In the genomic region with DNA sequence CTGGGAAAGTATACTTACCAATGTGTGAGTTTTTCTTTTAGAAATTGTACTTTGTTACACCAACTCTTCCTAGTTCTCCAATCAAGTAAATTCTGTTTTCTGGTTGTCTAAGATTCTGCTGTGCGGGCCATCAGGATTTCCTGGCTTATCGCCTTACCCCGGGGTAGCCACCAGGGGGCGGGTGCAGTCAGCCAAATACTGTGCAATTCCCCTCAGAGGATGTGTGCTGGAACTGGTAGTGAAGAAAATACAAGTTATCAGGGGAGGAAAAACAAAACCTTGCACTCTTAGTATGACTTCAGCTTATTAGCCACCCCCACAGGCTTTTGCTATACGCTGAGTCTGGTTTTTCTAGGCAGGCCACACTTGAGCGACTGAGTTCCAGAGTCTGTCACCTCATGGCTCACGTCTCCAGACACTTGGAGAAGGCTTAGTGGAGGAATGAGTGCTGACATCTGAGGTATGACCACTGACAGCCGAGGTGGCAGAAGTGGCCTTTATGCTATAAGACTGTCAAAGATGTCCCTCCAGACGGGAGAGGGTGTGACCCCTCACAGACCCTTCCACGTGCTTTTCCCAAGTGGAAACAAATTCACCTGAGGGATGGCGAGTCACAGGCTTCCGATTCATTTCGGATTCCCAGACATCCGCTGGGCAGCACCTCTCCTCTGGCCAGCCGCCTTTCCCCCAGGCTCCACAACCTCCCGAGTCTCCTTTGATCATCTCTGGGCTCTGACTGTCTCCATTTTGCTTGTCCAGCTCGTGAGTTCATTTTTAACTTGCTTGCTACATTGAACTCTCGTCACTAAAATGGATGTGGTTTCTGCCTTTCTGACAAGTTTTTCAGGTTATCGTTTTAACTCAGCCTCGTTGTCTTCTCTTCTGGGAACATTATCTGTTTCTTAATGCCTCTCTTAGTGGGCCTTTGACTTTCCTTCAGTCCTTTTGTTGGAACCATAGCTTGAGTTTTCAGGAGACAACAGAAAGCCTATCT, we compare ENCODE assay signal across 8 mouse cellular contexts.
DNase-seq lines count a peak whose midpoint lies in the region; ATAC-seq and TF ChIP-seq lines count a peak whose summit lies in the region.

No protein-coding gene starts in this region.

- peaks cover 4% of the 10 kb centered on the region for H3K79me3 ChIP-seq in C2C12 (ENCODE audit: low read depth)

- H3K9ac ChIP-seq in liver, embryonic 14.5 days (replicated peaks), result no peak overlapping the region
- H3K9ac ChIP-seq in neural tube, embryonic 12.5 days, result no peak overlapping the region

- no peak overlapping the region for H3K27ac ChIP-seq in liver, embryonic 14.5 days
- H3K27ac ChIP-seq in neural tube, embryonic 12.5 days, result no peak overlapping the region

- DNase-seq in G1E (ENCODE audit: low spot score), result peak; percentile 51
- peak; percentile 74 to 82 for DNase-seq in cerebellum, postnatal 25 days
- peak; percentile 27 to 31 for DNase-seq in gastrocnemius, adult 8-10 months (ENCODE audit: low spot score in 2 of 2)
- peak; percentile 83 for DNase-seq in induced T-regulatory cell, adult 2 months (ENCODE audit: low read depth)
- DNase-seq in liver, embryonic 14.5 days (ENCODE audit: low read depth in 3 of 3, low spot score in 3 of 3), result no peak
- peak; percentile 20 to 53 for DNase-seq in urinary bladder, postnatal 36 days (ENCODE audit: low spot score in 2 of 2)

- peak overlapping the region; percentile 54; the same call in 1 of the 2 replicates for H3K4me2 ChIP-seq in liver, embryonic 14.5 days (ENCODE audit: low read depth)
- no peak overlapping the region for H3K4me2 ChIP-seq in neural tube, embryonic 12.5 days (replicated peaks)

- H3K36me3 ChIP-seq in C2C12 (ENCODE audit: control insufficient read depth, insufficient read depth) (no peaks in the 10 kb centered on the region), G1E (replicated peaks) (peaks cover 28% of the 10 kb centered on the region)
- H3K36me3 ChIP-seq in liver, embryonic 14.5 days (replicated peaks; ENCODE audit: control insufficient read depth, insufficient read depth, low read depth), result no peaks in the 10 kb centered on the region
- no peaks in the 10 kb centered on the region for H3K36me3 ChIP-seq in neural tube, embryonic 12.5 days

- no peaks in the 10 kb centered on the region for H3K79me2 ChIP-seq in C2C12 (ENCODE audit: control insufficient read depth, insufficient read depth)

- TF ChIP-seq EP300 in liver, embryonic 14.5 days (IDR thresholded peaks at IDR 0.05; ENCODE audit: low read depth), result no peak

- WGBS in liver, embryonic 14.5 days (ENCODE audit: insufficient replicate concordance), result 50% methylated on average over 20 of the region's 20 CpGs
- 74% methylated on average over 20 of the region's 20 CpGs for WGBS in neural tube, embryonic 12.5 days

- TF ChIP-seq CTCF in C2C12 (IDR thresholded peaks at IDR 0.05; ENCODE audit: control insufficient read depth, insufficient read depth, insufficient read length) (peak; percentile 6), G1E (IDR thresholded peaks at IDR 0.05; ENCODE audit: low read depth, low read length) (peak; percentile 69)
- peak; percentile 88 for TF ChIP-seq CTCF in liver, embryonic 14.5 days (IDR thresholded peaks at IDR 0.05; ENCODE audit: low read depth)

- no peak overlapping the region for H3ac ChIP-seq in C2C12 (ENCODE audit: control insufficient read depth, insufficient read length, low read depth)

- no peaks in the 10 kb centered on the region for H3K27me3 ChIP-seq in C2C12 (ENCODE audit: control insufficient read depth, insufficient read depth, insufficient read length)
- peaks cover 4% of the 10 kb centered on the region; the same call in 1 of the 2 replicates for H3K27me3 ChIP-seq in G1E (ENCODE audit: insufficient read depth, low read length)
- no peaks in the 10 kb centered on the region for H3K27me3 ChIP-seq in liver, embryonic 14.5 days (ENCODE audit: control insufficient read depth, insufficient read depth, low read length)
- H3K27me3 ChIP-seq in neural tube, embryonic 12.5 days (replicated peaks), result no peaks in the 10 kb centered on the region

- ATAC-seq in G1E (ENCODE audit: extremely low read depth, insufficient number of reproducible peaks, low FRiP score, poor library complexity, severe bottlenecking), result 0 out of 2 replicates have a peak, but pooled peaks have one; percentile 36
- peak; percentile 40 for ATAC-seq in liver, embryonic 14.5 days (ENCODE audit: insufficient read depth)
- ATAC-seq in neural tube, embryonic 12.5 days (ENCODE audit: low FRiP score, low read depth), result peak; percentile 44; the same call in 1 of the 2 replicates

- peaks cover 6% of the 10 kb centered on the region for H3K4me1 ChIP-seq in G1E (ENCODE audit: insufficient read depth, low read depth, low read length)
- peaks cover 3 to 19% of the 10 kb centered on the region in 2 experiments for H3K4me1 ChIP-seq in liver, embryonic 14.5 days (replicated peaks; ENCODE audit: control insufficient read depth in 2 of 2, insufficient read depth in 2 of 2, low read length in 1 of 2)
- no peaks in the 10 kb centered on the region for H3K4me1 ChIP-seq in neural tube, embryonic 12.5 days

- no peaks in the 10 kb centered on the region for H3K9me3 ChIP-seq in G1E (replicated peaks)
- no peaks in the 10 kb centered on the region for H3K9me3 ChIP-seq in liver, embryonic 14.5 days (ENCODE audit: control insufficient read depth, low read length)
- no peaks in the 10 kb centered on the region for H3K9me3 ChIP-seq in neural tube, embryonic 12.5 days

- no peak overlapping the region for H3K4me3 ChIP-seq in C2C12 (ENCODE audit: insufficient read depth, poor library complexity, severe bottlenecking)
- no peak overlapping the region for H3K4me3 ChIP-seq in G1E (ENCODE audit: low read depth, low read length)
- H3K4me3 ChIP-seq in liver, embryonic 14.5 days (ENCODE audit: insufficient read depth in 1 of 2, low read depth in 2 of 2, low read length in 2 of 2), result no peak overlapping the region
- no peak overlapping the region for H3K4me3 ChIP-seq in neural tube, embryonic 12.5 days

TF ChIP-seq in C2C12, 6 proteins besides CTCF, POLR2A, EP300 and RAD21:
- no peak for TF ChIP-seq FOSL1 (IDR thresholded peaks at IDR 0.05; ENCODE audit: insufficient read depth, low read length, poor library complexity, severe bottlenecking)
- TF ChIP-seq CEBPB (IDR thresholded peaks at IDR 0.05; ENCODE audit: low read depth), result no peak
- TF ChIP-seq MYOG (IDR thresholded peaks at IDR 0.05; ENCODE audit: control insufficient read depth, extremely low read depth, insufficient read length), result no peak
- TF ChIP-seq USF1 (IDR thresholded peaks at IDR 0.05; ENCODE audit: low read depth), result no peak
- TF ChIP-seq MYOD1 (IDR thresholded peaks at IDR 0.05; ENCODE audit: control insufficient read depth, insufficient read length, low read depth), result no peak
- no peak for TF ChIP-seq MAX (IDR thresholded peaks at IDR 0.05)

Comparison
In these comparisons a context has a peak if more than half of its experiments do, and no peak if none do; other contexts are left out.
1. CTCF ChIP-seq: peak in every context shown above with its lines; median percentile 88 in liver, embryonic 14.5 days; 69 in G1E; 6 in C2C12.
2. DNase-seq: peak in G1E (single experiment), cerebellum, postnatal 25 days (2 of 2), gastrocnemius, adult 8-10 months (2 of 2), induced T-regulatory cell, adult 2 months (single experiment) and urinary bladder, postnatal 36 days (2 of 2); none in liver, embryonic 14.5 days (0 of 3).
3. Peak in every context shown above with its lines, with median percentiles within 50 percentile points of each other: ATAC-seq.